Mouse (Mus musculus): ENCODE data around the gene Bmp2k. TPM values are rescaled to one million over a fixed set of nuclear protein-coding genes. Genes with fewer than 3 reads are reported as not detected.

Gene Bmp2k
- polyA plus RNA-seq, 1 experiment from 2014 or later = 31.1 TPM

GRCm38 (mm10) chr5:96956926-96957325 is 40.6 kb upstream of the Bmp2k start:
- Histone ChIP-seq H3K36me3 (ENCODE audit: control insufficient read depth, insufficient read depth, low read length) (no peaks in the 10 kb centered on the region), H3K4me3 (ENCODE audit: low read depth, low read length) (no peak overlapping the region), H3K9me3 (ENCODE audit: control insufficient read depth, low read length) (no peaks in the 10 kb centered on the region), H3K4me2 (no peak overlapping the region), H3K27me3 (replicated peaks; ENCODE audit: control insufficient read depth, insufficient read depth, low read length) (no peaks in the 10 kb centered on the region), H3K9ac (ENCODE audit: low read depth, low read length) (no peak overlapping the region), H3K4me1 (replicated peaks; ENCODE audit: control insufficient read depth, insufficient read depth, low read length) (peaks cover 15% of the 10 kb centered on the region), H3K27ac (ENCODE audit: low read depth, low read length) (no peak overlapping the region)
- 56% methylated on average over 3 of the region's 3 CpGs for WGBS
- DNase-seq (ENCODE audit: low spot score) = no peak
- ATAC-seq (replicated peaks; ENCODE audit: low FRiP score) = no peak

- Histone ChIP-seq H3K27ac (ENCODE audit: low read depth, low read length) (no peak overlapping the region), H3K9ac (ENCODE audit: low read depth, low read length) (no peak overlapping the region), H3K36me3 (ENCODE audit: control insufficient read depth, insufficient read depth, low read length) (no peaks in the 10 kb centered on the region), H3K4me3 (ENCODE audit: low read depth, low read length) (no peak overlapping the region), H3K27me3 (replicated peaks; ENCODE audit: control insufficient read depth, insufficient read depth, low read length) (no peaks in the 10 kb centered on the region), H3K9me3 (ENCODE audit: control insufficient read depth, low read length) (no peaks in the 10 kb centered on the region), H3K4me1 (replicated peaks; ENCODE audit: control insufficient read depth, insufficient read depth, low read length) (peaks cover 7% of the 10 kb centered on the region; the same call in 1 of the 2 replicates), H3K4me2 (no peak overlapping the region)
- DNase-seq (ENCODE audit: low spot score) = no peak
- no peak for ATAC-seq (replicated peaks; ENCODE audit: low FRiP score)
- 76% methylated on average over 5 of the region's 5 CpGs for WGBS
Measured at GRCm38 (mm10) chr5:96961122-96961521, 36.4 kb upstream of the Bmp2k start.

DNA sequence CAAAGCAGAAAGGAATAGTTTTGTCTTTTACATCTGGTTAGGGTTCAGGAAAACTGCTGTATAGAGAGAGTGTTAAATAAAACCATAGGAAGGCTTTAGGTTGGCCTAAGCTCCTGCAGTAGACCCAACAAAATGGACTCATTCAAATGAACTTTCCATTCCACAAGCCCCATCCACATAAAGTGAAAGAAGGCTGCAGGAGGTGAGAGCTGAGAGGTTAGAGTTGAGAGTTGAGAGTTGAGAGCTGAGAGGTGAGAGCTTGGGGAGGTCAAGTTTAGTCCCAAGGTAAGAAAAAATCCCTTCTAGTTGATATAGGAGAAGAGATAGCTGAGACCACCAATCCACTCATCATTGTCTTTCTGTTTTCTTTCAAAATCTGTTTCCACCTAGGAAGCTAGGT is 35.6 kb upstream of the Bmp2k start:
- ATAC-seq (replicated peaks; ENCODE audit: low FRiP score) (no peak), DNase-seq (ENCODE audit: low spot score) (no peak)
- H3K36me3 ChIP-seq (ENCODE audit: control insufficient read depth, insufficient read depth, low read length) = no peaks in the 10 kb centered on the region
- H3K27me3 ChIP-seq (replicated peaks; ENCODE audit: control insufficient read depth, insufficient read depth, low read length) = no peaks in the 10 kb centered on the region
- H3K27ac ChIP-seq (ENCODE audit: low read depth, low read length) = no peak overlapping the region
- no peaks in the 10 kb centered on the region for H3K9me3 ChIP-seq (ENCODE audit: control insufficient read depth, low read length)
- H3K9ac ChIP-seq (ENCODE audit: low read depth, low read length) = no peak overlapping the region
- no peak overlapping the region for H3K4me3 ChIP-seq (ENCODE audit: low read depth, low read length)
- H3K4me2 ChIP-seq = no peak overlapping the region
- peaks cover 7% of the 10 kb centered on the region; the same call in 1 of the 2 replicates for H3K4me1 ChIP-seq (replicated peaks; ENCODE audit: control insufficient read depth, insufficient read depth, low read length)

- no peaks in the 10 kb centered on the region for H3K9me3 ChIP-seq (ENCODE audit: control insufficient read depth, low read length)
- H3K36me3 ChIP-seq (ENCODE audit: control insufficient read depth, insufficient read depth, low read length) = no peaks in the 10 kb centered on the region
- 69% methylated on average over 8 of the region's 8 CpGs for WGBS
- no peak overlapping the region for H3K4me3 ChIP-seq (ENCODE audit: low read depth, low read length)
- H3K4me2 ChIP-seq = no peak overlapping the region
- H3K4me1 ChIP-seq (replicated peaks; ENCODE audit: control insufficient read depth, insufficient read depth, low read length) = 0 out of 2 replicates have a peak, but pooled peaks cover 7% of the 10 kb centered on the region
- H3K27ac ChIP-seq (ENCODE audit: low read depth, low read length) = no peak overlapping the region
- H3K9ac ChIP-seq (ENCODE audit: low read depth, low read length) = no peak overlapping the region
- H3K27me3 ChIP-seq (replicated peaks; ENCODE audit: control insufficient read depth, insufficient read depth, low read length) = no peaks in the 10 kb centered on the region
- ATAC-seq (replicated peaks; ENCODE audit: low FRiP score) (no peak), DNase-seq (ENCODE audit: low spot score) (no peak)
Measured at GRCm38 (mm10) chr5:96962252-96962933, 35.1 kb upstream of the Bmp2k start.

DNA sequence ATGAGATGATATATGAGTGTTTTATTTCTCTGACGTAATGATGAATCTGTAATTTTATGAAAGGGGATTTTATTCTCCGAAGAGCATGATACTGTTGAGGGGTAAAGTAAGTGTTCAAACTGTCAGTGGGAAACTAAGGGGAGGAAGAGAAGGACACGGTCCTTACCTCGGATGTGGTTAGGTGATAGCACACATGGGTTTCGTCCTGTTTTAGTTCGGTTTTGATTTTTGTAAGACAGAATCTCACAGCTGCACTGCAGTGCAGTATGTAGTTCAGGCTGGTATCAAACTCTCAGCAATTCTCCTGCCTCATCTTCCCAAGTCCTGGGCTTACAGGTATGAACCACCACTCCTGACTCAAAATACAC is 34.6 kb upstream of the Bmp2k start:
- no peak overlapping the region for H3K9ac ChIP-seq (ENCODE audit: low read depth, low read length)
- ATAC-seq (replicated peaks; ENCODE audit: low FRiP score) (no peak), DNase-seq (ENCODE audit: low spot score) (no peak)
- no peaks in the 10 kb centered on the region for H3K36me3 ChIP-seq (ENCODE audit: control insufficient read depth, insufficient read depth, low read length)
- H3K27me3 ChIP-seq (replicated peaks; ENCODE audit: control insufficient read depth, insufficient read depth, low read length) = no peaks in the 10 kb centered on the region
- no peak overlapping the region for H3K4me2 ChIP-seq
- H3K9me3 ChIP-seq (ENCODE audit: control insufficient read depth, low read length) = no peaks in the 10 kb centered on the region
- no peak overlapping the region for H3K27ac ChIP-seq (ENCODE audit: low read depth, low read length)
- 0 out of 2 replicates have a peak, but pooled peaks cover 7% of the 10 kb centered on the region for H3K4me1 ChIP-seq (replicated peaks; ENCODE audit: control insufficient read depth, insufficient read depth, low read length)
- no peak overlapping the region for H3K4me3 ChIP-seq (ENCODE audit: low read depth, low read length)
- 49% methylated on average over 6 of the region's 6 CpGs for WGBS

GRCm38 (mm10) chr5:96964062-96965028 is 33.1 kb upstream of the Bmp2k start:
- peak; percentile 26; the same call in 1 of the 2 replicates for ATAC-seq (replicated peaks; ENCODE audit: low FRiP score)
- DNase-seq (ENCODE audit: low spot score) = no peak
- H3K4me1 ChIP-seq (replicated peaks; ENCODE audit: control insufficient read depth, insufficient read depth, low read length) = peaks cover 12% of the 10 kb centered on the region; the same call in 1 of the 2 replicates
- H3K4me3 ChIP-seq (ENCODE audit: low read depth, low read length) = peak overlapping the region; percentile 25; the same call in 1 of the 2 replicates
- no peak overlapping the region for H3K27ac ChIP-seq (ENCODE audit: low read depth, low read length)
- H3K9ac ChIP-seq (ENCODE audit: low read depth, low read length) = peak overlapping the region; percentile 48; the same call in 1 of the 2 replicates
- H3K4me2 ChIP-seq = peak overlapping the region; percentile 60
- WGBS = 7% methylated on average over 14 of the region's 14 CpGs
- H3K9me3 ChIP-seq (ENCODE audit: control insufficient read depth, low read length) = no peaks in the 10 kb centered on the region
- no peaks in the 10 kb centered on the region for H3K27me3 ChIP-seq (replicated peaks; ENCODE audit: control insufficient read depth, insufficient read depth, low read length)
- H3K36me3 ChIP-seq (ENCODE audit: control insufficient read depth, insufficient read depth, low read length) = no peaks in the 10 kb centered on the region

DNA sequence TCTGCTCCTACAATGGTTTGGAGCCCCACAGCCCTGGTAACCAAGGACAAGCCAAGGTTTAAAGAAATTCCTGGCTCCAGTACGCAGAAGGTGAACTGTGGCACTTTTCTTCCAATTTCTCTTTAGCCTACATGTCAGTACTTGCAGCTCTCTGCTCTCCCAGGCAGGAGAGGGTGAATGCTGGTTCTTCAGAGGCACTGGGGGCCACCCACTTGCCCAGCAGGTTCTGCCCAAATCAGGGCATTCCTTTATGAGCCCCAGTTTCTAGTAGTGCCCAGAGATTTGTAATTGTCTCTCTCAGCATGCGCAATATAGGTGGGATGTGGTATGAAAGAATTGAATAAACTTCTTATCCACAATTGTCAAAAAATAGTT is 32.5 kb upstream of the Bmp2k start:
- no peak overlapping the region for H3K9ac ChIP-seq (ENCODE audit: low read depth, low read length)

GRCm38 (mm10) chr5:96965503-96965902 is 32.0 kb upstream of the Bmp2k start:
- H3K4me3 ChIP-seq (ENCODE audit: low read depth, low read length) = no peak overlapping the region
- ATAC-seq (replicated peaks; ENCODE audit: low FRiP score) = no peak
- no peaks in the 10 kb centered on the region for H3K27me3 ChIP-seq (replicated peaks; ENCODE audit: control insufficient read depth, insufficient read depth, low read length)
- WGBS = 88% methylated on average over 2 of the region's 2 CpGs
- no peak overlapping the region for H3K9ac ChIP-seq (ENCODE audit: low read depth, low read length)
- H3K27ac ChIP-seq (ENCODE audit: low read depth, low read length) = no peak overlapping the region
- DNase-seq (ENCODE audit: low spot score) = no peak
- H3K36me3 ChIP-seq (ENCODE audit: control insufficient read depth, insufficient read depth, low read length) = no peaks in the 10 kb centered on the region
- no peaks in the 10 kb centered on the region for H3K9me3 ChIP-seq (ENCODE audit: control insufficient read depth, low read length)
- peaks cover 16% of the 10 kb centered on the region for H3K4me1 ChIP-seq (replicated peaks; ENCODE audit: control insufficient read depth, insufficient read depth, low read length)
- H3K4me2 ChIP-seq = no peak overlapping the region

More for the DNA sequence above, 32.5 kb upstream of the Bmp2k start:
- H3K4me1 ChIP-seq (replicated peaks; ENCODE audit: control insufficient read depth, insufficient read depth, low read length) = peaks cover 16% of the 10 kb centered on the region
- WGBS = 73% methylated on average over 2 of the region's 2 CpGs
- H3K4me2 ChIP-seq = peak overlapping the region; percentile 60
- ATAC-seq (replicated peaks; ENCODE audit: low FRiP score) = no peak
- no peaks in the 10 kb centered on the region for H3K27me3 ChIP-seq (replicated peaks; ENCODE audit: control insufficient read depth, insufficient read depth, low read length)
- DNase-seq (ENCODE audit: low spot score) = no peak
- no peak overlapping the region for H3K27ac ChIP-seq (ENCODE audit: low read depth, low read length)
- H3K36me3 ChIP-seq (ENCODE audit: control insufficient read depth, insufficient read depth, low read length) = no peaks in the 10 kb centered on the region
- no peaks in the 10 kb centered on the region for H3K9me3 ChIP-seq (ENCODE audit: control insufficient read depth, low read length)
- H3K4me3 ChIP-seq (ENCODE audit: low read depth, low read length) = no peak overlapping the region
